Mouse (Mus musculus) lung, postnatal 0 days (tissue): ENCODE measurements around the gene Mrpl49.

ENCODE experiments used
- CTCF ChIP-seq: IDR thresholded peaks from 2 replicates; pipeline ENCODE4 v1.5.1; 2016; ENCODE audit warnings: antibody characterized with exemption, mild to moderate bottlenecking
- EP300 ChIP-seq: IDR thresholded peaks from 2 replicates; pipeline ENCODE4 v1.6.1; 2016; ENCODE audit warnings: antibody characterized with exemption, mild to moderate bottlenecking, control low read depth

- TF ChIP-seq CTCF (no peak), EP300 (no peak)
Measured at GRCm38 (mm10) chr19:6042293-6042692, 15.3 kb downstream of the Mrpl49 start.
